Mouse (Mus musculus): Measurements from ENCODE around the gene Rnf144b. TPM values are rescaled to one million over a fixed set of nuclear protein-coding genes. Genes with fewer than 3 reads are reported as not detected.

Gene Rnf144b
- 12.0 and 18.4 TPM in 2 replicates for polyA plus RNA-seq (2012; rRNA removed; ENCODE audit: low replicate concordance)

DNA sequence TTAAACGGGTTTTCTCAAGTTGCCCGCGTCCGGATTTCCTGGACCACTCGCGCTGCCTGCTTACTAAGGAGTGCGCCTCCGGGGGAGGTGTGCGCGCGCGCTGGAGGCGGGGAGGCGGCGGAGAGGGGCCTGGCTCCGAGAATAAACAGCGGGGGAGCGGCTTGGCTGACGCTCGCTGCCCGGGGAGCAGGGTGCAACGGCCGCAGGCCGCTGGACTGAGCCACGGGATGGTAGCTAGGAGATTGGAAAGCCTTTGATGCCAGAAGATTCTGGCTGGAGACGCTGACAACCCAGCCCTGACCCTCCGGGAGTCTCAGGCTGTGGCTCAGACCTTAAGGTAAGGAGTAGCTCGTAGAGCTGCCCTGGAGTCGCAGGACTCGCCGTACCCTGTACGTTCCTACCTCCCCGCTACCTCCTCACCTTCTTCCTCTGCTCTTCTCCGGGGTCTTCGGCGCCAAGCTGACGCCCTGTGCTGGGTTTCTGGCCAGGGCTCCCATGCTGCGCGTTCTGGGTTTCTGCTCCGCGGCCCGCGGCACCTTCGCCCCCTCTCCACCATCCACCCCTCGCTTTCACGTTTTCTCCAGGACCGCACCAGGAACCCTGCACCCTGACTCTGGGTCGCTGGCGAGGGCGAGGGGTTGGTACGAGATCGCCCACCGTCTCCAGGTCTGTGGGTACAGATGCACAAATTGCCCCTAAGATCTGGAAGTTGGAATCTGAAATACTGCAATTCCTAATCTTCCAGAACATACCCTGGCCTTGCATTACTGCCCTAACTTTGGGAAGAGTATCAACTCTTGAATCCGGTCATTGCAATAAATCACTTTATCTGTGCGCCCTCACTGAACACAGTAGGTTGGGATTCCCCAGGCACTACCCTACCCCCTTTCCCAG lies at the start of gene Rnf144b:
Gene Rnf144b, plus strand, starts transcription at position 120 of the 894 bp plus-strand sequence.

DNA sequence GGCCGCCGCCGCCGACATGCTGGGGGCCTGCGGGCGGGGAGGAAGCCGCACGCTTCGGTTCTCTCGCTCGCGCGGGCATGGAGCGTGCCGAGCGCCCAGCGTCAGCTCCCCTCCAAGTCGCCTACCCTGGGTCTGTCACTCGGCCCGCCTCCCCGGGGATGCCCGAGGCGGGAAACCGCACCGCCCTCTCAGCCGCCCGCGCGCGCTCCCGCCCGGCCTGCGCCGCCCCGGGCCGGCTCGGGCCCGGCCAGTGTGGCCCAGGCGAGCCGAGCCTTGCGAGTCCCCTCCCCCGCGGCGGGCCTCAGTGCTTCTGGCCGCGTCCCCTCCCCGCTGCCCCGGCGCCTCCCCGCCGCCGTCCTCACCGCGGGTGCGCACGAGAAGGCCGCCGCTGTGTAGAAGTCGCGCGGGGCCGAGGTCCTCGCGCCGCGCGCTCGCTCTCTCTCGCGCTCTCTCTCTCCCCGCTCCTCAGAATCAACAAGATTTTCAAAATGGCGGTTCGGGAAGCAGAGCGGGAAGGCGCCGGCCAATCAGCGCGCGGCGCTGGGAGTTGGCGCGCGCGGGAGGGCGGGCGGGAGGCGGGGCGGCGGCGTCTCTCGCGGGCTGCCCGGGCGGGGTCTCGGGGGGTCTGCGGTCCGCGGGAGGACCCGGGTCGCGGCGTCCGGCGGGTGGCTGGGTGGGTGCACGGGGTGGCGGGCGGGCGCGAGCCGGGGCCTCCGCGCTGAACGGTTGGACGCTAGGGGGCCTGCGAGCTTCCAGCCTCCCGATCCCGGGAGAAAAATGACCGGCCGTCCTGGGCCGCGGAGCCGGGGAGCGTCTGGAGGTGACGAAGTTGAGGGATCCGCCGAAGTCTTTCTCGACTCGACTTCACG lies 16.5 kb upstream of the Rnf144b start, which contains the start of gene Dek:
Gene Dek, minus strand, starts transcription at position 491 of the 869 bp plus-strand sequence.

Other genes with a start within 250 kb of the Rnf144b start
- gene Kif13a, start 192.8 kb upstream of the Rnf144b start, polyA plus RNA-seq (2012; rRNA removed; ENCODE audit: low replicate concordance) = 31.3 and 32.9 TPM in 2 replicates
- 2.9 and 4.1 TPM in 2 replicates for gene Nhlrc1, start 107.8 kb upstream of the Rnf144b start, polyA plus RNA-seq (2012; rRNA removed; ENCODE audit: low replicate concordance)
- 7.9 and 10.7 TPM in 2 replicates for gene Kdm1b, start 79.2 kb upstream of the Rnf144b start, polyA plus RNA-seq (2012; rRNA removed; ENCODE audit: low replicate concordance)
- 6.3 and 14.1 TPM in 2 replicates for gene Tpmt, start 77.9 kb upstream of the Rnf144b start, polyA plus RNA-seq (2012; rRNA removed; ENCODE audit: low replicate concordance)
- 5.2 and 15.5 TPM in 2 replicates for gene Dek, start 16.5 kb upstream of the Rnf144b start, polyA plus RNA-seq (2012; rRNA removed; ENCODE audit: low replicate concordance)